Mouse (Mus musculus) CD4-positive, CD25-positive, alpha-beta regulatory T cell, adult 2 months (primary cell): ENCODE data around the gene Csnk2a1.
"Not testable (repeated sequence)": the region's sequence is repeated elsewhere in the genome, so short reads cannot be mapped to it uniquely, and the experiment has no call there.

Source experiments
- DNase-seq: peaks from one replicate; pipeline ENCODE4 v3.0.0-alpha.2; 2012; ENCODE audit warnings: low read depth, low spot score

Gene Csnk2a1

GRCm38 (mm10) chr2:152226248-152227050, at the start of gene Csnk2a1:
Gene Csnk2a1, plus strand, starts transcription at chr2:152226839.
- peak; percentile 93 for DNase-seq

- no peak for DNase-seq
Measured at GRCm38 (mm10) chr2:152177162-152177805, 49.4 kb upstream of the Csnk2a1 start.

GRCm38 (mm10) chr2:152177806-152178170, 48.9 kb upstream of the Csnk2a1 start:
- no peak for DNase-seq

- no peak for DNase-seq
Measured at GRCm38 (mm10) chr2:152178345-152178744, 48.3 kb upstream of the Csnk2a1 start.

- DNase-seq = no peak
Measured at GRCm38 (mm10) chr2:152179301-152179700, 47.3 kb upstream of the Csnk2a1 start.

GRCm38 (mm10) chr2:152180323-152180722, 46.3 kb upstream of the Csnk2a1 start:
- DNase-seq = no peak

GRCm38 (mm10) chr2:152187132-152187531, 39.5 kb upstream of the Csnk2a1 start:
- DNase-seq = no peak

GRCm38 (mm10) chr2:152189213-152189612, 37.4 kb upstream of the Csnk2a1 start:
- no peak for DNase-seq

- no peak for DNase-seq
Measured at GRCm38 (mm10) chr2:152189640-152190039, 37.0 kb upstream of the Csnk2a1 start.

- no peak for DNase-seq
Measured at GRCm38 (mm10) chr2:152190161-152190560, 36.5 kb upstream of the Csnk2a1 start.

GRCm38 (mm10) chr2:152192591-152193345, 33.9 kb upstream of the Csnk2a1 start:
- no peak for DNase-seq

GRCm38 (mm10) chr2:152193346-152193710, 33.3 kb upstream of the Csnk2a1 start:
- no peak for DNase-seq

- no peak for DNase-seq
Measured at GRCm38 (mm10) chr2:152194586-152194985, 32.1 kb upstream of the Csnk2a1 start.

GRCm38 (mm10) chr2:152196896-152197295, 29.7 kb upstream of the Csnk2a1 start:
- DNase-seq = no peak

- DNase-seq = peak; percentile 82
Measured at GRCm38 (mm10) chr2:152197301-152197712, 29.3 kb upstream of the Csnk2a1 start.

- not testable (repeated sequence) for DNase-seq
Measured at GRCm38 (mm10) chr2:152206139-152206538, 20.5 kb upstream of the Csnk2a1 start.

- DNase-seq = no peak
Measured at GRCm38 (mm10) chr2:152211871-152212270, 14.8 kb upstream of the Csnk2a1 start.

GRCm38 (mm10) chr2:152216975-152217374, 9.7 kb upstream of the Csnk2a1 start:
- no peak for DNase-seq

GRCm38 (mm10) chr2:152223521-152224300, 2.9 kb upstream of the Csnk2a1 start:
- DNase-seq = no peak

GRCm38 (mm10) chr2:152225536-152225935, 1.1 kb upstream of the Csnk2a1 start:
- DNase-seq = no peak

GRCm38 (mm10) chr2:152227051-152227481, 427 bp downstream of the Csnk2a1 start:
- DNase-seq = peak; percentile 70

- no peak for DNase-seq
Measured at GRCm38 (mm10) chr2:152230046-152230445, 3.4 kb downstream of the Csnk2a1 start.
